Mouse (Mus musculus): ENCODE results near the gene Vstm4.

The Vstm4 gene

GRCm38 (mm10) chr14:32947512-32947911, 91.0 kb downstream of the Vstm4 start:
- no peak for DNase-seq (ENCODE audit: low spot score)

GRCm38 (mm10) chr14:32950312-32951301, 94.1 kb downstream of the Vstm4 start:
- peak; percentile 42 for DNase-seq (ENCODE audit: low spot score)

GRCm38 (mm10) chr14:32956486-32956885, 99.9 kb downstream of the Vstm4 start:
- DNase-seq (ENCODE audit: low spot score): no peak

- peak; percentile 43 for DNase-seq (ENCODE audit: low spot score)
Measured at GRCm38 (mm10) chr14:32958671-32959070, 102.1 kb downstream of the Vstm4 start.

GRCm38 (mm10) chr14:32960481-32960880, 103.9 kb downstream of the Vstm4 start:
- peak; percentile 86 for DNase-seq (ENCODE audit: low spot score)

GRCm38 (mm10) chr14:32964742-32965141, 108.2 kb downstream of the Vstm4 start:
- DNase-seq (ENCODE audit: low spot score): peak; percentile 54

GRCm38 (mm10) chr14:32970700-32971099, 114.1 kb downstream of the Vstm4 start:
- DNase-seq (ENCODE audit: low spot score): no peak

- no peak for DNase-seq (ENCODE audit: low spot score)
Measured at GRCm38 (mm10) chr14:32984176-32984738, 127.7 kb downstream of the Vstm4 start.

GRCm38 (mm10) chr14:32986659-32987058, 130.1 kb downstream of the Vstm4 start:
- peak; percentile 36 for DNase-seq (ENCODE audit: low spot score)
